Mouse (Mus musculus) midbrain, embryonic 16.5 days (tissue): ENCODE results near the gene Olfml2a. TPM values are rescaled to one million over a fixed set of nuclear protein-coding genes. Genes with fewer than 3 reads are reported as not detected.

Source experiments
- ATAC-seq: fragments of 200-750 bp; cut with Nextera tagmentation; 2 replicates; pipeline ENCODE4 v1.8.0; 2017; ENCODE audit warnings: moderate TSS enrichment
- H3K27ac ChIP-seq: fragments of 300-500 bp; sonication (generic); 2 replicates; pipeline ENCODE4 v1.5.1; 2014; ENCODE audit warnings: mild to moderate bottlenecking, low read length, mixed read lengths
- H3K27me3 ChIP-seq: fragments of 300-500 bp; sonication (generic); 2 replicates; pipeline ENCODE4 v1.6.1; 2014; ENCODE audit warnings: low read depth, low read length, mixed read lengths; ENCODE audit not compliant: control insufficient read depth, insufficient read depth
- H3K36me3 ChIP-seq: fragments of 300-500 bp; sonication (generic); 2 replicates; pipeline ENCODE4 v1.6.1; 2014; ENCODE audit warnings: mild to moderate bottlenecking, low read length, moderate library complexity, mixed read lengths; ENCODE audit not compliant: control insufficient read depth, insufficient read depth
- H3K4me1 ChIP-seq: fragments of 300-500 bp; sonication (generic); 2 replicates; pipeline ENCODE4 v1.6.1; 2014; ENCODE audit warnings: mild to moderate bottlenecking, low read length, mixed read lengths; ENCODE audit not compliant: control insufficient read depth, insufficient read depth
- H3K4me2 ChIP-seq: fragments of 300-500 bp; sonication (generic); 2 replicates; pipeline ENCODE4 v1.6.1; 2014; ENCODE audit warnings: mild to moderate bottlenecking, low read length, mixed read lengths
- H3K4me3 ChIP-seq: fragments of 300-500 bp; sonication (generic); 2 replicates; pipeline ENCODE4 v1.5.1; 2014; ENCODE audit warnings: low read depth, mild to moderate bottlenecking, low read length, moderate library complexity, mixed read lengths
- H3K9ac ChIP-seq: fragments of 300-500 bp; sonication (generic); 2 replicates; pipeline ENCODE4 v1.6.1; 2014; ENCODE audit warnings: low read depth, low read length, mixed read lengths
- H3K9me3 ChIP-seq: fragments of 300-500 bp; sonication (generic); replicated peaks from 2 replicates; pipeline ENCODE4 v1.6.1; 2014; ENCODE audit warnings: mild to moderate bottlenecking, low read length, mixed read lengths; ENCODE audit not compliant: control insufficient read depth, poor library complexity, severe bottlenecking
- WGBS: fragments of 180-500 bp; shearing (Covaris S2); extraction: QIAGEN DNeasy Blood & Tissue Kit; methylation state at CpG from one replicate; pipeline ENCODE4 v1.1.7; 2014; 5-methylcytosine and 5-hydroxymethylcytosine counted together
- polyA plus RNA-seq: library from polyadenylated mRNA; unstranded; fragments of >200 nt; fragmentation: Nextera tagmentation; extraction: Ambion mirVana; gene quantifications from 2 replicates; pipeline ENCODE4 v1.2.1, GENCODE M21; 2015

The Olfml2a gene
- polyA plus RNA-seq, 1 experiment from 2014 or later: 3.5 TPM

- Histone ChIP-seq H3K4me1 (peaks cover 7% of the 10 kb centered on the region; the same call in 1 of the 2 replicates), H3K27me3 (peaks cover 2% of the 10 kb centered on the region), H3K36me3 (no peaks in the 10 kb centered on the region), H3K4me3 (no peak overlapping the region), H3K27ac (no peak overlapping the region), H3K9me3 (no peaks in the 10 kb centered on the region), H3K9ac (no peak overlapping the region), H3K4me2 (no peak overlapping the region)
- 45% methylated on average over 5 of the region's 5 CpGs for WGBS
- ATAC-seq: no peak
These were observed 3.2 kb downstream of the Olfml2a start for GRCm38 (mm10) chr2:38934936-38935335.

GRCm38 (mm10) chr2:38936721-38937378 lies 5.1 kb downstream of the Olfml2a start:
- WGBS: 76% methylated on average over 9 of the region's 9 CpGs
- Histone ChIP-seq H3K9ac (no peak overlapping the region), H3K36me3 (no peaks in the 10 kb centered on the region), H3K27me3 (peaks cover under 1% of the 10 kb centered on the region; the same call in 1 of the 2 replicates), H3K4me1 (peaks cover 5% of the 10 kb centered on the region; the same call in 1 of the 2 replicates), H3K27ac (no peak overlapping the region), H3K4me2 (no peak overlapping the region), H3K4me3 (no peak overlapping the region), H3K9me3 (no peaks in the 10 kb centered on the region)
- ATAC-seq: no peak

DNA sequence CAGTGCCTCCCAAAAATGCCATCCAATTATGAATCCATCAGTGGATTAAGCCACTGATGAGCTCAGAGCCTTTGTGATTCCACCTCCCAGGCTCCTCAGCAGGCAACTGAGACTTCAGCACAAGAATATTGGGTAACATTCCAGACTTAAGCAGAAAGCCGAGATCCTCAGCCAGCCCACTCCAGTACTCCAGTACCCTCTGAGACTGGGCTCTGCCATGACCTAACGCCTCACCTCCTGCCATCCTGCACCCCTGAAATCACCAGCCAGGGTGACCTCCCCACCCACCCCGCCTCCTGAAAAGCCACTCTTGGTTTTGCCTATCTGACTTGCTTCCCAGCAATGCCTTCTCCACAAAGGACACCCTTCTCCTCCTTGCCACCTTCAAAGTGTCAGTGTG lies 5.6 kb downstream of the Olfml2a start:
- H3K9me3 ChIP-seq: no peaks in the 10 kb centered on the region
- WGBS: 78% methylated on average over 3 of the region's 3 CpGs
- H3K27ac ChIP-seq: no peak overlapping the region
- no peaks in the 10 kb centered on the region for H3K27me3 ChIP-seq
- H3K4me3 ChIP-seq: no peak overlapping the region
- ATAC-seq: no peak
- no peaks in the 10 kb centered on the region for H3K36me3 ChIP-seq
- H3K4me1 ChIP-seq: 0 out of 2 replicates have a peak, but pooled peaks cover 2% of the 10 kb centered on the region
- no peak overlapping the region for H3K9ac ChIP-seq
- H3K4me2 ChIP-seq: no peak overlapping the region

GRCm38 (mm10) chr2:38938007-38938406 lies 6.2 kb downstream of the Olfml2a start:
- no peaks in the 10 kb centered on the region for H3K27me3 ChIP-seq
- no peaks in the 10 kb centered on the region for H3K36me3 ChIP-seq
- no peak overlapping the region for H3K27ac ChIP-seq
- 92% methylated on average over 1 of the region's 1 CpGs for WGBS
- H3K4me1 ChIP-seq: 0 out of 2 replicates have a peak, but pooled peaks cover 2% of the 10 kb centered on the region
- H3K9me3 ChIP-seq: no peaks in the 10 kb centered on the region
- ATAC-seq: no peak
- H3K4me3 ChIP-seq: no peak overlapping the region
- H3K4me2 ChIP-seq: no peak overlapping the region
- H3K9ac ChIP-seq: no peak overlapping the region

- no peak overlapping the region for H3K4me3 ChIP-seq
- 0 out of 2 replicates have a peak, but pooled peaks cover 2% of the 10 kb centered on the region for H3K4me1 ChIP-seq
- no peak overlapping the region for H3K27ac ChIP-seq
- ATAC-seq: no peak
- no peak overlapping the region for H3K9ac ChIP-seq
- no peak overlapping the region for H3K4me2 ChIP-seq
- H3K9me3 ChIP-seq: no peaks in the 10 kb centered on the region
- H3K36me3 ChIP-seq: no peaks in the 10 kb centered on the region
- no peaks in the 10 kb centered on the region for H3K27me3 ChIP-seq
- WGBS: 72% methylated on average over 2 of the region's 2 CpGs
These were observed 7.3 kb downstream of the Olfml2a start for GRCm38 (mm10) chr2:38939047-38939446.

DNA sequence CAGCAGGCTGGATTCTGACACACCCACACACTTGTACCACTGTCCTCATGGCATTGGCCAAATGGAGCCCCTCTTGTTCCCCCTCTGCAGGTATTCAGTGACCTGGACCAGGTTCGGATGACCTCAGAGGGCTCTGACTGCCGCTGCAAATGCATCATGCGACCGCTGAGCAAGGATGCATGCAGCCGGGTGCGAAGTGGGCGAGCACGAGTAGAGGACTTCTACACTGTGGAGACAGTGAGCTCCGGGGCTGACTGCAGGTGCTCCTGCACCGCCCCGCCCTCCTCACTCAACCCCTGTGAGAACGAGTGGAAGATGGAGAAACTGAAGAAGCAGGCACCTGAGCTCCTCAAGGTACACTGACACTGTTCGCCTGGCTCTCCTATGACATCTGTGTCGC lies 9.6 kb downstream of the Olfml2a start:
- H3K4me2 ChIP-seq: no peak overlapping the region
- no peaks in the 10 kb centered on the region for H3K27me3 ChIP-seq
- H3K4me1 ChIP-seq: no peaks in the 10 kb centered on the region
- no peak overlapping the region for H3K4me3 ChIP-seq
- ATAC-seq: no peak
- H3K9me3 ChIP-seq: no peaks in the 10 kb centered on the region
- no peak overlapping the region for H3K9ac ChIP-seq
- WGBS: 87% methylated on average over 14 of the region's 14 CpGs
- no peaks in the 10 kb centered on the region for H3K36me3 ChIP-seq
- H3K27ac ChIP-seq: no peak overlapping the region

- Histone ChIP-seq H3K4me1 (no peaks in the 10 kb centered on the region), H3K36me3 (no peaks in the 10 kb centered on the region), H3K4me2 (no peak overlapping the region), H3K4me3 (no peak overlapping the region), H3K27ac (no peak overlapping the region), H3K27me3 (no peaks in the 10 kb centered on the region), H3K9ac (no peak overlapping the region), H3K9me3 (no peaks in the 10 kb centered on the region)
- no peak for ATAC-seq
- 87% methylated on average over 2 of the region's 2 CpGs for WGBS
These were observed 10.1 kb downstream of the Olfml2a start for GRCm38 (mm10) chr2:38941898-38942297.

DNA sequence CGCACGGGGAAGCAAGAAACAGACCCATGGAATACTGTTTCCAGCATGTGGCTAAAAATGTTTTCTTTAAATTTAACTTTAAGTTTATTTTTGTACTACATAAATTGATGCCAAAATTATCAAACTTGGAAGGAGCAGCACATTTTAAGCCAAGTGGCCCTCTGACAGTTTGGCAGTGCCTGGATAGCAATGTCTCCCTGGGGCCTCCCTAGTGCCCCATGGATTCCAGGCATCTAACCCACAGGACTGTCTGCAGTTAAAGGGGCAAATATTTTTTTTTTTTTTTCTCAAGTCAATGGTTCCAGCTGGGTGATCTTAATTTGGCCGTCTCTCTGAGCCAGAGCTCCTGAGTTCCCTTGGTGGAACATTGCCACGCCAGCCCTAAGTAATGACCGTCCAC lies 11.4 kb downstream of the Olfml2a start:
- no peaks in the 10 kb centered on the region for H3K27me3 ChIP-seq
- H3K4me1 ChIP-seq: no peaks in the 10 kb centered on the region
- WGBS: 89% methylated on average over 5 of the region's 5 CpGs
- no peak overlapping the region for H3K4me2 ChIP-seq
- no peak for ATAC-seq
- H3K9ac ChIP-seq: no peak overlapping the region
- no peak overlapping the region for H3K27ac ChIP-seq
- no peak overlapping the region for H3K4me3 ChIP-seq
- H3K9me3 ChIP-seq: no peaks in the 10 kb centered on the region
- no peaks in the 10 kb centered on the region for H3K36me3 ChIP-seq

DNA sequence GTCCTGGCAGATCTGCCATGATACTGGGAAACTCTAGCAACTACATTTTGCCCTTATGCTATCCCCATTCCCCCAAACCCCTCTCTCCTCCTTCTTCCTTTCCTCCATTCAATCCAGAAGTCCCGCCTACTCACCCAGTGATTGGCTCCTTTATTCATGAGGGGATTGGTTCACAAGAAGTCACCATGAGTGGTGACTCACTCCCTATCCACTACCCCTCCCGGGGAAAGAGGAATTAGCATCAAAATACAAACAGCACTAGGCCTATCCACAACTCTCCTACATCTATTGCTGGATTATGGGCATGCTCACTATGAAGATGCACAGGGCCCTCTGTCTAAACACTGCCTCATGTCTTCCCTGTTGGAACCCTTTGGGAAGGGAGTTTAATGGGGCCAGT lies 12.2 kb downstream of the Olfml2a start:
- 54% methylated on average over 2 of the region's 2 CpGs for WGBS
- no peak overlapping the region for H3K4me3 ChIP-seq
- no peak overlapping the region for H3K9ac ChIP-seq
- ATAC-seq: no peak
- H3K27ac ChIP-seq: no peak overlapping the region
- no peak overlapping the region for H3K4me2 ChIP-seq
- H3K36me3 ChIP-seq: no peaks in the 10 kb centered on the region
- H3K9me3 ChIP-seq: no peaks in the 10 kb centered on the region
- H3K4me1 ChIP-seq: no peaks in the 10 kb centered on the region
- no peaks in the 10 kb centered on the region for H3K27me3 ChIP-seq
